Mouse (Mus musculus): Measurements from ENCODE around the gene Hhat. TPM values are rescaled to one million over a fixed set of nuclear protein-coding genes. Genes with fewer than 3 reads are reported as not detected.

The Hhat gene
- polyA plus RNA-seq, 1 experiment from 2014 or later: 6.5 TPM

- no peak overlapping the region for H3K27ac ChIP-seq (replicated peaks)
- no peaks in the 10 kb centered on the region for H3K27me3 ChIP-seq
- no peaks in the 10 kb centered on the region; the same call in 1 of the 2 replicates for H3K4me1 ChIP-seq
- no peak overlapping the region for H3K4me2 ChIP-seq (replicated peaks)
- H3K4me3 ChIP-seq: no peak overlapping the region
- H3K9me3 ChIP-seq: no peaks in the 10 kb centered on the region
- WGBS: 68% methylated on average over 3 of the region's 3 CpGs
- ATAC-seq (ENCODE audit: low FRiP score, low read depth): no peak
- H3K9ac ChIP-seq (replicated peaks): no peak overlapping the region
- no peaks in the 10 kb centered on the region for H3K36me3 ChIP-seq
Measured at GRCm38 (mm10) chr1:192457037-192457436, 314.0 kb downstream of the Hhat start.

- Histone ChIP-seq H3K9me3 (no peaks in the 10 kb centered on the region), H3K36me3 (no peaks in the 10 kb centered on the region), H3K4me3 (no peak overlapping the region), H3K4me1 (peaks cover under 1% of the 10 kb centered on the region), H3K27me3 (no peaks in the 10 kb centered on the region), H3K9ac (replicated peaks) (no peak overlapping the region), H3K4me2 (replicated peaks) (no peak overlapping the region), H3K27ac (replicated peaks) (no peak overlapping the region)
- WGBS: 66% methylated on average over 4 of the region's 4 CpGs
- ATAC-seq (ENCODE audit: low FRiP score, low read depth): no peak
Measured at GRCm38 (mm10) chr1:192454981-192455380, 316.0 kb downstream of the Hhat start.

GRCm38 (mm10) chr1:192454501-192454900 lies 316.5 kb downstream of the Hhat start:
- Histone ChIP-seq H3K9ac (replicated peaks) (no peak overlapping the region), H3K36me3 (no peaks in the 10 kb centered on the region), H3K27ac (replicated peaks) (no peak overlapping the region), H3K4me1 (peaks cover 5% of the 10 kb centered on the region), H3K27me3 (no peaks in the 10 kb centered on the region), H3K4me3 (no peak overlapping the region), H3K4me2 (replicated peaks) (no peak overlapping the region), H3K9me3 (no peaks in the 10 kb centered on the region)
- WGBS: 70% methylated on average over 1 of the region's 1 CpGs
- no peak for ATAC-seq (ENCODE audit: low FRiP score, low read depth)

- Histone ChIP-seq H3K27me3 (no peaks in the 10 kb centered on the region), H3K4me2 (replicated peaks) (no peak overlapping the region), H3K27ac (replicated peaks) (no peak overlapping the region), H3K9ac (replicated peaks) (no peak overlapping the region), H3K4me3 (no peak overlapping the region), H3K36me3 (no peaks in the 10 kb centered on the region), H3K9me3 (no peaks in the 10 kb centered on the region), H3K4me1 (peaks cover 5% of the 10 kb centered on the region)
- no peak for ATAC-seq (ENCODE audit: low FRiP score, low read depth)
- WGBS: 71% methylated on average over 4 of the region's 4 CpGs
Measured at GRCm38 (mm10) chr1:192451722-192452121, 319.3 kb downstream of the Hhat start.

- Histone ChIP-seq H3K4me1 (peaks cover 5% of the 10 kb centered on the region), H3K27ac (replicated peaks) (no peak overlapping the region), H3K27me3 (no peaks in the 10 kb centered on the region), H3K4me3 (no peak overlapping the region), H3K9me3 (no peaks in the 10 kb centered on the region), H3K36me3 (no peaks in the 10 kb centered on the region), H3K4me2 (replicated peaks) (no peak overlapping the region), H3K9ac (replicated peaks) (no peak overlapping the region)
- no peak for ATAC-seq (ENCODE audit: low FRiP score, low read depth)
Measured at GRCm38 (mm10) chr1:192450425-192450824, 320.6 kb downstream of the Hhat start.

GRCm38 (mm10) chr1:192449572-192450351 lies 321.3 kb downstream of the Hhat start:
- no peak overlapping the region for H3K27ac ChIP-seq (replicated peaks)
- no peak overlapping the region for H3K4me2 ChIP-seq (replicated peaks)
- no peaks in the 10 kb centered on the region for H3K27me3 ChIP-seq
- peaks cover 11% of the 10 kb centered on the region for H3K4me1 ChIP-seq
- no peak overlapping the region for H3K4me3 ChIP-seq
- 67% methylated on average over 4 of the region's 4 CpGs for WGBS
- no peaks in the 10 kb centered on the region for H3K9me3 ChIP-seq
- H3K36me3 ChIP-seq: no peaks in the 10 kb centered on the region
- ATAC-seq (ENCODE audit: low FRiP score, low read depth): no peak
- H3K9ac ChIP-seq (replicated peaks): no peak overlapping the region

- H3K9ac ChIP-seq (replicated peaks): no peak overlapping the region
- 90% methylated on average over 1 of the region's 1 CpGs for WGBS
- peaks cover 14% of the 10 kb centered on the region; the same call in 1 of the 2 replicates for H3K4me1 ChIP-seq
- H3K36me3 ChIP-seq: no peaks in the 10 kb centered on the region
- H3K4me3 ChIP-seq: no peak overlapping the region
- no peak overlapping the region for H3K27ac ChIP-seq (replicated peaks)
- no peaks in the 10 kb centered on the region for H3K9me3 ChIP-seq
- H3K27me3 ChIP-seq: no peaks in the 10 kb centered on the region
- H3K4me2 ChIP-seq (replicated peaks): no peak overlapping the region
- no peak for ATAC-seq (ENCODE audit: low FRiP score, low read depth)
Measured at GRCm38 (mm10) chr1:192448512-192448911, 322.5 kb downstream of the Hhat start.

- WGBS: 69% methylated on average over 2 of the region's 2 CpGs
- ATAC-seq (ENCODE audit: low FRiP score, low read depth): no peak
Measured at GRCm38 (mm10) chr1:192447666-192448065, 323.4 kb downstream of the Hhat start.

More at GRCm38 (mm10) chr1:192447666-192448065, 323.4 kb downstream of the Hhat start:
- Histone ChIP-seq H3K4me1 (peaks cover 14% of the 10 kb centered on the region; the same call in 1 of the 2 replicates), H3K9ac (replicated peaks) (no peak overlapping the region), H3K27ac (replicated peaks) (no peak overlapping the region), H3K27me3 (no peaks in the 10 kb centered on the region), H3K36me3 (no peaks in the 10 kb centered on the region), H3K4me3 (no peak overlapping the region), H3K4me2 (replicated peaks) (no peak overlapping the region), H3K9me3 (no peaks in the 10 kb centered on the region)

Other genes starting within 250 kb of the Hhat start
- gene Sertad4, start 84.5 kb upstream of the Hhat start, polyA plus RNA-seq (2016; fragmentation: Nextera tagmentation; extraction: Ambion mirVana): 35.8 and 43.3 TPM in 2 replicates

Data from midbrain, embryonic 12.5 days (tissue).